Mouse (Mus musculus): ENCODE results near the gene Ints1. TPM values are rescaled to one million over a fixed set of nuclear protein-coding genes. Genes with fewer than 3 reads are reported as not detected.

Gene Ints1
- polyA plus RNA-seq, 1 experiment: 40.1 TPM

GRCm38 (mm10) chr5:139718949-139719348, 56.5 kb downstream of the Ints1 start:
- DNase-seq: no peak
- Histone ChIP-seq H3K4me1 (ENCODE audit: control insufficient read depth, insufficient read depth, low read length) (peaks cover 6% of the 10 kb centered on the region; the same call in 1 of the 2 replicates), H3K27ac (ENCODE audit: insufficient read depth, low read depth, low read length) (no peak overlapping the region), H3K27me3 (replicated peaks; ENCODE audit: control insufficient read depth, insufficient read depth, low read length) (no peaks in the 10 kb centered on the region), H3K36me3 (ENCODE audit: control insufficient read depth, insufficient read depth, low read length) (no peaks in the 10 kb centered on the region), H3K4me3 (ENCODE audit: insufficient read depth, low read depth, low read length) (no peak overlapping the region)
- TF ChIP-seq POLR2A (IDR thresholded peaks at IDR 0.05; ENCODE audit: low read depth, low read length): no peak
- TF ChIP-seq CTCF (conservative IDR thresholded peaks at IDR 0.05; ENCODE audit: insufficient read depth, insufficient read length, low read depth, low read length): no peak
- WGBS: 81% methylated on average over 7 of the region's 7 CpGs

DNA sequence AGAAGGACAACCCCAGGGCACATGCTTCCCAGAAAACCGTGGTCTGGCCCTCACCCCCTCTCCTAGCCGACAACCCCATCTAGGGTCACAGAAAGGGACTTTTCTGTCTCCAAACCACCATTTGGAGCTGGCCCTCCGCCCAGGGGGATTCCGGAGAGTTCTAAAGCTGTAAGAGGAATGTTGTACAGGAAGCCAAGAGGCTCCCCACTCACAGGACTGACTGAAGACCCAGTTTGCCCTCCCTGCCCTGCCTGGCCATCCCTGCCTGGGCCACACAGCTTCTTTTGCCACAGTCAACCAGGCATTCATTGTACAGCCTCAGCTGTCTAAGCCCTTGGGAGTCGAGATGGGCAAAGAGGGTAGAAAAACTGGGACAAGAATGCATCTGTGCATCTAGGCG, 56.9 kb downstream of the Ints1 start:
- WGBS: 59% methylated on average over 6 of the region's 6 CpGs
- Histone ChIP-seq H3K4me1 (ENCODE audit: control insufficient read depth, insufficient read depth, low read length) (peaks cover 6% of the 10 kb centered on the region; the same call in 1 of the 2 replicates), H3K27ac (ENCODE audit: insufficient read depth, low read depth, low read length) (no peak overlapping the region), H3K36me3 (ENCODE audit: control insufficient read depth, insufficient read depth, low read length) (no peaks in the 10 kb centered on the region), H3K4me3 (ENCODE audit: insufficient read depth, low read depth, low read length) (no peak overlapping the region), H3K27me3 (replicated peaks; ENCODE audit: control insufficient read depth, insufficient read depth, low read length) (no peaks in the 10 kb centered on the region)
- no peak for TF ChIP-seq CTCF (conservative IDR thresholded peaks at IDR 0.05; ENCODE audit: insufficient read depth, insufficient read length, low read depth, low read length)
- no peak for TF ChIP-seq POLR2A (IDR thresholded peaks at IDR 0.05; ENCODE audit: low read depth, low read length)
- peak; percentile 54 for DNase-seq

DNA sequence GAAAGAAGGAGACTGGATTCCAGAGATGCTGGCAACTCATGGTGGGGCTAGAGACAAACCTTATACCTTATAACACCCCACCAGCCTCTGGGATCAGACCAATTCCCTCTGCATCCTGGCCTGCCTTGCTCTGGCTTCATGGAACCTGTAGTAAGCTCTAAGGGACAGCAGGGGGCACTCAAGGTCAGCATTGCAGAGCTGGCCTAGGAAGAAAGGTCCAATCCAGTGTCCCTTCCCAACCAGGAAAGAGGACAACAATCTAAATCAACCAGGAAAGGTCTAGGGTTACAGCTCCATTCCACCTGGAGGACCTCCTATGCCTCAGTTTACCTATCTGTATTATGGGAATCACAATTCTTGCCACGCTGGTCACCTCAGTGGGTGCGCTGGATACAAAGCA, 57.8 kb downstream of the Ints1 start:
- TF ChIP-seq CTCF (conservative IDR thresholded peaks at IDR 0.05; ENCODE audit: insufficient read depth, insufficient read length, low read depth, low read length) (peak; percentile 100), POLR2A (IDR thresholded peaks at IDR 0.05; ENCODE audit: low read depth, low read length) (no peak)
- H3K36me3 ChIP-seq (ENCODE audit: control insufficient read depth, insufficient read depth, low read length): no peaks in the 10 kb centered on the region
- peak; percentile 75 for DNase-seq
- H3K4me3 ChIP-seq (ENCODE audit: insufficient read depth, low read depth, low read length): no peak overlapping the region
- H3K27ac ChIP-seq (ENCODE audit: insufficient read depth, low read depth, low read length): no peak overlapping the region
- H3K4me1 ChIP-seq (ENCODE audit: control insufficient read depth, insufficient read depth, low read length): 0 out of 2 replicates have a peak, but pooled peaks cover under 1% of the 10 kb centered on the region
- H3K27me3 ChIP-seq (replicated peaks; ENCODE audit: control insufficient read depth, insufficient read depth, low read length): no peaks in the 10 kb centered on the region
- WGBS: 93% methylated on average over 2 of the region's 2 CpGs

- no peak for DNase-seq
- WGBS: 93% methylated on average over 10 of the region's 10 CpGs
- no peaks in the 10 kb centered on the region for H3K4me1 ChIP-seq (ENCODE audit: control insufficient read depth, insufficient read depth, low read length)
- H3K27me3 ChIP-seq (replicated peaks; ENCODE audit: control insufficient read depth, insufficient read depth, low read length): no peaks in the 10 kb centered on the region
- H3K4me3 ChIP-seq (ENCODE audit: insufficient read depth, low read depth, low read length): no peak overlapping the region
- no peak overlapping the region for H3K27ac ChIP-seq (ENCODE audit: insufficient read depth, low read depth, low read length)
- no peak for TF ChIP-seq CTCF (conservative IDR thresholded peaks at IDR 0.05; ENCODE audit: insufficient read depth, insufficient read length, low read depth, low read length)
- no peak for TF ChIP-seq POLR2A (IDR thresholded peaks at IDR 0.05; ENCODE audit: low read depth, low read length)
- no peaks in the 10 kb centered on the region for H3K36me3 ChIP-seq (ENCODE audit: control insufficient read depth, insufficient read depth, low read length)
These were observed 69.0 kb downstream of the Ints1 start for GRCm38 (mm10) chr5:139706496-139706895.

DNA sequence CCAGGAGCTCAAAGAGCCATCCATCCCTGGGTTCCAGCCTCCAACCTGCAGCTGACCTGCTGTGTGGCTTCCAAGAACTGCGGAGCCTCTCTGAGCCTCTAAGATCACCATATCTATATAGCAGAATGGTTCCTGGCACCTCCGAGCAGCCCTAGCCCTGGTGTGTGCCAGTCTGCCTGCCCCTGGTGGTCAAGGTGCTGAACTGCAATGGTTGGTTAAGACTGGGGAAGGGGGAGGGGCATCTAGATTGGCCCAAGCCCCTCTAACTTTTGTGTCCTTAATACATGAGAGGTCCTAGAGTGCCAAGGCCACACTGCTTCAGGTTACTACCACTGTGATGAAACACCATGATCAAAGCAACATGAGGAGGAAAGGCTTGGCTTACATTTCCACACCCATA, 72.6 kb downstream of the Ints1 start:
- Histone ChIP-seq H3K27ac (ENCODE audit: insufficient read depth, low read depth, low read length) (no peak overlapping the region), H3K27me3 (replicated peaks; ENCODE audit: control insufficient read depth, insufficient read depth, low read length) (no peaks in the 10 kb centered on the region), H3K4me3 (ENCODE audit: insufficient read depth, low read depth, low read length) (no peak overlapping the region), H3K4me1 (ENCODE audit: control insufficient read depth, insufficient read depth, low read length) (no peaks in the 10 kb centered on the region), H3K36me3 (ENCODE audit: control insufficient read depth, insufficient read depth, low read length) (no peaks in the 10 kb centered on the region)
- TF ChIP-seq POLR2A (IDR thresholded peaks at IDR 0.05; ENCODE audit: low read depth, low read length) (no peak), CTCF (conservative IDR thresholded peaks at IDR 0.05; ENCODE audit: insufficient read depth, insufficient read length, low read depth, low read length) (peak; percentile 45)
- WGBS: 58% methylated on average over 2 of the region's 2 CpGs
- no peak for DNase-seq

GRCm38 (mm10) chr5:139702236-139702635, 73.2 kb downstream of the Ints1 start:
- DNase-seq: no peak
- no peak for TF ChIP-seq CTCF (conservative IDR thresholded peaks at IDR 0.05; ENCODE audit: insufficient read depth, insufficient read length, low read depth, low read length)
- TF ChIP-seq POLR2A (IDR thresholded peaks at IDR 0.05; ENCODE audit: low read depth, low read length): no peak
- H3K4me1 ChIP-seq (ENCODE audit: control insufficient read depth, insufficient read depth, low read length): no peaks in the 10 kb centered on the region
- H3K36me3 ChIP-seq (ENCODE audit: control insufficient read depth, insufficient read depth, low read length): no peaks in the 10 kb centered on the region
- H3K4me3 ChIP-seq (ENCODE audit: insufficient read depth, low read depth, low read length): no peak overlapping the region
- WGBS: 41% methylated on average over 10 of the region's 10 CpGs
- H3K27me3 ChIP-seq (replicated peaks; ENCODE audit: control insufficient read depth, insufficient read depth, low read length): no peaks in the 10 kb centered on the region
- H3K27ac ChIP-seq (ENCODE audit: insufficient read depth, low read depth, low read length): no peak overlapping the region

Other genes starting within 250 kb of the Ints1 start
- 1.1 and 1.5 TPM in 2 replicates for gene Uncx, start 232.2 kb downstream of the Ints1 start, polyA plus RNA-seq (2012; rRNA removed)
- gene Micall2, start 39.3 kb downstream of the Ints1 start, polyA plus RNA-seq (2012; rRNA removed): 3.3 and 3.4 TPM in 2 replicates
- 20.5 and 22.2 TPM in 2 replicates for gene Mafk, start 15.8 kb upstream of the Ints1 start, polyA plus RNA-seq (2012; rRNA removed)
- gene Tmem184a, start 44.2 kb upstream of the Ints1 start, polyA plus RNA-seq (2012; rRNA removed): 69.7 and 90.2 TPM in 2 replicates
- gene Gm26938, start 50.7 kb upstream of the Ints1 start, polyA plus RNA-seq (2012; rRNA removed): not detected in 2 replicates
- gene Psmg3, start 51.2 kb upstream of the Ints1 start, polyA plus RNA-seq (2012; rRNA removed): 24.4 and 29.2 TPM in 2 replicates
- 9.6 and 10.3 TPM in 2 replicates for gene Elfn1, start 132.3 kb upstream of the Ints1 start, polyA plus RNA-seq (2012; rRNA removed)